Mouse (Mus musculus) G1E (cell line): ENCODE measurements around the gene Aldh3a1. TPM values are rescaled to one million over a fixed set of nuclear protein-coding genes. Genes with fewer than 3 reads are reported as not detected.
A peak's percentile ranks its signal among the peaks of the same experiment; 100 is the strongest.

Source experiments
- ATAC-seq: 2 replicates; pipeline ENCODE4 v1.8.0; 2016; ENCODE audit warnings: mild to moderate bottlenecking; ENCODE audit not compliant: insufficient number of reproducible peaks, poor library complexity, low FRiP score, severe bottlenecking; ENCODE audit errors: extremely low read depth
- DNase-seq: peaks from one replicate; pipeline ENCODE4 v3.0.0; 2012; ENCODE audit warnings: low spot score
- H3K27me3 ChIP-seq: 2 replicates; pipeline ENCODE4 v1.6.1; 2012; ENCODE audit warnings: mild to moderate bottlenecking, low read length, inconsistent platforms; ENCODE audit not compliant: insufficient read depth
- H3K36me3 ChIP-seq: replicated peaks from 2 replicates; pipeline ENCODE3; 2012; ENCODE audit warnings: mild to moderate bottlenecking, inconsistent platforms
- H3K4me1 ChIP-seq: 2 replicates; pipeline ENCODE4 v1.6.1; 2012; ENCODE audit warnings: low read depth, low read length, inconsistent platforms, mixed read lengths; ENCODE audit not compliant: insufficient read depth
- H3K4me3 ChIP-seq: 2 replicates; pipeline ENCODE4 v1.5.1; 2012; ENCODE audit warnings: low read depth, mild to moderate bottlenecking, inconsistent platforms, low read length, moderate library complexity, mixed read lengths
- H3K9me3 ChIP-seq: replicated peaks from 2 replicates; pipeline ENCODE4 v1.6.1; 2012; ENCODE audit warnings: inconsistent platforms
- CTCF ChIP-seq: IDR thresholded peaks from 2 replicates; pipeline ENCODE4 v1.5.1; 2012; ENCODE audit warnings: low read depth, low read length, inconsistent platforms, mixed read lengths
- GATA1 ChIP-seq: IDR thresholded peaks from 2 replicates; pipeline ENCODE4 v1.6.1; 2012; ENCODE audit warnings: borderline replicate concordance, low read length, inconsistent platforms, mixed read lengths
- GATA2 ChIP-seq: IDR thresholded peaks from 2 replicates; pipeline ENCODE4 v1.6.1; 2012; ENCODE audit warnings: low read depth, low read length, inconsistent platforms, borderline replicate concordance
- POLR2AphosphoS5 ChIP-seq: IDR thresholded peaks from 2 replicates; pipeline ENCODE4 v1.6.1; 2012; ENCODE audit warnings: low read depth, low read length, inconsistent platforms; ENCODE audit not compliant: insufficient replicate concordance
- TAL1 ChIP-seq: conservative IDR thresholded peaks from 2 replicates; pipeline ENCODE4 v1.6.1; 2012; ENCODE audit warnings: low read depth, low read length, inconsistent platforms, mixed read lengths
- polyA plus RNA-seq: library from polyadenylated mRNA; stranded (reverse); fragments of >175 nt; gene quantifications from 2 replicates; pipeline ENCODE4 v1.2.3, GENCODE M21; 2012
- total RNA-seq, 2 experiments: library from RNA; stranded (forward) in 1 of 2; stranded (reverse) in 1 of 2; fragments of 200-1000 nt in 1 of 2; fragments of >200 nt in 1 of 2; fragmentation: Nextera tagmentation in 1 of 2; gene quantifications; 2 replicates each; pipeline ENCODE4 v1.2.3; 2014 to 2017

The Aldh3a1 gene
- total and polyA plus RNA-seq, 3 experiments, result 0.98 TPM; not detected in 2

- ATAC-seq (peak; percentile 15; the same call in 1 of the 2 replicates), DNase-seq (peak; percentile 20)
- TF ChIP-seq GATA2 (no peak), CTCF (peak; percentile 85), TAL1 (no peak), POLR2AphosphoS5 (no peak), GATA1 (no peak)
- no peak overlapping the region for H3K4me3 ChIP-seq
- H3K27me3 ChIP-seq, result peaks cover 34% of the 10 kb centered on the region
- H3K36me3 ChIP-seq, result no peaks in the 10 kb centered on the region
- no peaks in the 10 kb centered on the region for H3K4me1 ChIP-seq
- H3K9me3 ChIP-seq, result no peaks in the 10 kb centered on the region
Measured at GRCm38 (mm10) chr11:61193392-61193791, 13.9 kb upstream of the Aldh3a1 start.

GRCm38 (mm10) chr11:61196616-61197353 lies 10.6 kb upstream of the Aldh3a1 start:
- no peak for DNase-seq
- Histone ChIP-seq H3K27me3 (peaks cover 37% of the 10 kb centered on the region), H3K9me3 (no peaks in the 10 kb centered on the region), H3K4me1 (no peaks in the 10 kb centered on the region), H3K4me3 (no peak overlapping the region), H3K36me3 (no peaks in the 10 kb centered on the region)
- TF ChIP-seq POLR2AphosphoS5 (no peak), GATA2 (no peak), CTCF (no peak), TAL1 (no peak), GATA1 (no peak)
- no peak for ATAC-seq

GRCm38 (mm10) chr11:61197935-61198334 lies 9.4 kb upstream of the Aldh3a1 start:
- H3K9me3 ChIP-seq, result no peaks in the 10 kb centered on the region
- no peaks in the 10 kb centered on the region for H3K36me3 ChIP-seq
- no peak overlapping the region for H3K4me3 ChIP-seq
- ATAC-seq, result no peak
- peaks cover 39% of the 10 kb centered on the region for H3K27me3 ChIP-seq
- no peak for DNase-seq
- no peaks in the 10 kb centered on the region for H3K4me1 ChIP-seq
- TF ChIP-seq GATA1, result no peak
- TF ChIP-seq TAL1, result no peak
- TF ChIP-seq CTCF, result no peak
- TF ChIP-seq POLR2AphosphoS5, result no peak

GRCm38 (mm10) chr11:61199620-61200362 lies 7.5 kb upstream of the Aldh3a1 start:
- Histone ChIP-seq H3K9me3 (no peaks in the 10 kb centered on the region), H3K27me3 (peaks cover 25% of the 10 kb centered on the region), H3K4me1 (no peaks in the 10 kb centered on the region), H3K4me3 (no peak overlapping the region), H3K36me3 (no peaks in the 10 kb centered on the region)
- ATAC-seq (no peak), DNase-seq (no peak)
- TF ChIP-seq CTCF, result no peak
- TF ChIP-seq GATA2, result no peak
- TF ChIP-seq GATA1, result no peak
- no peak for TF ChIP-seq POLR2AphosphoS5
- no peak for TF ChIP-seq TAL1

- Histone ChIP-seq H3K27me3 (peaks cover 15% of the 10 kb centered on the region), H3K36me3 (no peaks in the 10 kb centered on the region), H3K9me3 (no peaks in the 10 kb centered on the region), H3K4me1 (no peaks in the 10 kb centered on the region), H3K4me3 (no peak overlapping the region)
- no peak for TF ChIP-seq GATA2
- no peak for TF ChIP-seq POLR2AphosphoS5
- no peak for TF ChIP-seq TAL1
- no peak for TF ChIP-seq GATA1
- TF ChIP-seq CTCF, result no peak
- ATAC-seq (no peak), DNase-seq (no peak)
Measured at GRCm38 (mm10) chr11:61202186-61202585, 5.2 kb upstream of the Aldh3a1 start.

- no peak overlapping the region for H3K4me3 ChIP-seq
- TF ChIP-seq GATA2 (no peak), CTCF (no peak), GATA1 (no peak), TAL1 (no peak), POLR2AphosphoS5 (no peak)
- H3K4me1 ChIP-seq, result no peaks in the 10 kb centered on the region
- no peaks in the 10 kb centered on the region for H3K36me3 ChIP-seq
- no peak for DNase-seq
- ATAC-seq, result no peak
- no peaks in the 10 kb centered on the region for H3K9me3 ChIP-seq
- H3K27me3 ChIP-seq, result peaks cover 10% of the 10 kb centered on the region
Measured at GRCm38 (mm10) chr11:61202810-61203209, 4.5 kb upstream of the Aldh3a1 start.
